Mouse (Mus musculus): ENCODE data around the gene Gm3285. TPM values are rescaled to one million over a fixed set of nuclear protein-coding genes. Genes with fewer than 3 reads are reported as not detected.

The Gm3285 gene
- polyA plus RNA-seq, 2 experiments from 2014 or later, result not detected

GRCm38 (mm10) chr10:77900903-77901818 is 39.4 kb downstream of the Gm3285 start:
- ATAC-seq, result no peak

DNA sequence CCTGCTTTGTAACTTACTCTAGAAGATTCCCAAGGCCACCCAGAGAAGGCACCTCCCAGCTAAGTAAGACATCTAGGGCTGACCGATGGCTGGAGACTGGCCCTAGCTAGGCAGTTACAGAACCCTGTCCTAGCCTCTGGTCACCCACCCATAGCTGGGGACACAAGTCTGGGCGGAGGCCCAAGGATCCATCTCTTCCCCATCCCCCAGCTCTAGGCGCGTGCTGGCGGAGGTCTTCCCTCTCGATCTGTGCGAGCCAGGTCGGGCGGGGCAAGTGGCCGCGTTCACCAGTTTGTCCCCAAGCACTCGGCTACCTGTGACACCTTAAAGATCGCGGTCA is 40.1 kb downstream of the Gm3285 start:
- ATAC-seq, result no peak

DNA sequence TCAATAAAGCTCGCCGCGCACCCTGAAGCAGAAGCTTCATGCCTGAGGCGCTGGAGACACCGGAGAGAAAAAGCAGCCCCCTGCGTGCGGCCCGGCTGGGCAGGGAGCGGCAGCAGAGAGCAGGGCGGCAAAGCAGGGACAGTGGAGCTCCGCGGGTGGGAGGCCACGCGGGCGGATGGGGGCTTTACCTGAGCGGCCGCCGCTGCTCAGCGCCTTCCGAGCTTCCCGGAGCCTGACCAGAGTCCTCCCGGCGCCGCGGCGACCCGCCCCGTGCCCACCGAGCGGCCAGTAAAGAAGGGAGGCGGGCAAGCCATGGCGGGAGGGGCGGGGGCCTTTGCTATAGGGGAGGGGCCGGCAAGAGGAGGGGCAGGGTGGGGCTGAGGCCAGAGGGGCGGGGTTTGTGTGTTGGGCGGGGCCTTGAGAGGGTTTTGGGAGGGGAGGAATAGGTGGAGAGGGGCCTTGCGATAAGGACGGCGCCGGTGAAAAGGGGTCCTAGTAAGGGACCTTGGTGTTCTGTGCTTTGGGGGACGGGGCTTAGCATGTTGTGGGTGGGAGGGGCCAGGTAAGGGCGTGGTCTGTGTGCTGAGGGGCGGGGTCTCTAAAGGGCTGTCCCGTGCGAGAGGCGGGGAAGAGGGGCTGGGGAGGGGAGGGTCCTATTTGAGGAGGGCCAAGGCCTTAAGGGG is 40.6 kb downstream of the Gm3285 start, which contains the start of gene Lrrc3:
Gene Lrrc3, minus strand, starts transcription at position 326 of the 683 bp plus-strand sequence.
- ATAC-seq, result no peak

DNA sequence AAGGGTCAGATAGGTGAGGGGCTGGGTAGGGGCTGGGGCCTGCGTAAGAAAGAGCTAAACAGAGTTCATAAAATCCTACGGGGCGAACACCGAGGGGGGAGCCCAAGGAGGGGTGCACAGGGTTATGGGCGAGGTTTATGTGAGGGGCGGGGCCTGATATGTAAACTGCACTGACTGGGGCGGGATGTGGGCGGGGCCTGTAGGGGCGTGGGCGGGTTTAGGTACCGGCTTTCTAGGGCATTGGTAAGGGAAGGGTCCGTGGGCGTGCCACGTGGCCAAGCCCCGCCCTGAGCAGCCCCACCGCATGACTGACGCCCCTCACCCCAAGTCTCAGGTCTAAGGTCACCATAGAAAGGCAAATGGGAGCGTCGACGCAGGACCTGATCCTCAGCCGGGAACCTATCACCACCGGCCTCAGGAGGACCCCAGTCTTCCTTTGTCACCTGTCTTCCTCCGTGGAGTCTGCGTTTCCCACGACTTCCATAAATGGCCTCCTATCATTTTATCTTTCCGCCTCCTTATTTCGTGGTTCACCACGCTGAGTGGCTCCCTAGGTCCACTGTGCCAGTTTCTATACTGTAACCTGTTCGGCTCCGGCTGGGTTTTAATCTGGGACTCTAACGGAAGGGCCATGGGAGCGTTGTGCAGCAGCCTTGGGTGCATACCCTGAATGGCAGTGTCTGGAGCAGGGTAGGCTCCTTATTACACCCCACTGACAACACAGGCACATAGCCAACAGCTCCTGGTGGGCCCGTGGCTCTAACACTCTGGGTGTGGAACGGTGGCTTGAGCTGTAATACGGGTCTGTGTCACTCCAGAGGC is 41.3 kb downstream of the Gm3285 start:
- no peak for ATAC-seq

Other genes with a start within 250 kb of the Gm3285 start
- 10 to 100 TPM; 36.5 to 39.3 TPM for gene Ube2g2, start 239.7 kb upstream of the Gm3285 start, polyA plus RNA-seq (2017; shearing (Covaris generic))
- under 1 TPM; 0.38 to 0.40 TPM for gene Tspear, start 175.4 kb upstream of the Gm3285 start, polyA plus RNA-seq (2017; shearing (Covaris generic))
- not detected for gene Gm19402, start 171.2 kb upstream of the Gm3285 start, polyA plus RNA-seq (2017; shearing (Covaris generic))
- gene Gm9508, start 164.7 kb upstream of the Gm3285 start, polyA plus RNA-seq (2017; shearing (Covaris generic)), result not detected
- not detected for gene Gm10272, start 155.3 kb upstream of the Gm3285 start, polyA plus RNA-seq (2017; shearing (Covaris generic))
- not detected for gene Gm10024, start 150.5 kb upstream of the Gm3285 start, polyA plus RNA-seq (2017; shearing (Covaris generic))
- not detected for gene Gm10142, start 146.2 kb upstream of the Gm3285 start, polyA plus RNA-seq (2017; shearing (Covaris generic))
- gene Krtap12-1, start 141.4 kb upstream of the Gm3285 start, polyA plus RNA-seq (2017; shearing (Covaris generic)), result not detected
- gene Gm10100, start 135.5 kb upstream of the Gm3285 start, polyA plus RNA-seq (2017; shearing (Covaris generic)), result not detected
- gene Gm18596, start 119.3 kb upstream of the Gm3285 start, polyA plus RNA-seq (2017; shearing (Covaris generic)), result not detected
- not detected for gene Gm9736, start 110.6 kb upstream of the Gm3285 start, polyA plus RNA-seq (2017; shearing (Covaris generic))
- not detected for gene Gm3233, start 102.3 kb upstream of the Gm3285 start, polyA plus RNA-seq (2017; shearing (Covaris generic))
- not detected for gene Gm3238, start 90.7 kb upstream of the Gm3285 start, polyA plus RNA-seq (2017; shearing (Covaris generic))
- not detected for gene Gm7138, start 85.0 kb upstream of the Gm3285 start, polyA plus RNA-seq (2017; shearing (Covaris generic))
- not detected for gene Gm3250, start 79.4 kb upstream of the Gm3285 start, polyA plus RNA-seq (2017; shearing (Covaris generic))
- not detected for gene Gm7137, start 73.8 kb upstream of the Gm3285 start, polyA plus RNA-seq (2017; shearing (Covaris generic))
- gene Gm9639, start 66.9 kb upstream of the Gm3285 start, polyA plus RNA-seq (2017; shearing (Covaris generic)), result not detected
- gene Gm19668, start 62.8 kb upstream of the Gm3285 start, polyA plus RNA-seq (2017; shearing (Covaris generic)), result not detected
- not detected for gene Gm9507, start 50.1 kb upstream of the Gm3285 start, polyA plus RNA-seq (2017; shearing (Covaris generic))
- gene Gm2696, start 47.3 kb upstream of the Gm3285 start, polyA plus RNA-seq (2017; shearing (Covaris generic)), result not detected
- not detected for gene Krtap10-4, start 34.9 kb upstream of the Gm3285 start, polyA plus RNA-seq (2017; shearing (Covaris generic))
- gene Krtap10-10, start 26.0 kb upstream of the Gm3285 start, polyA plus RNA-seq (2017; shearing (Covaris generic)), result not detected
- gene Gm36176, start 15.2 kb upstream of the Gm3285 start, polyA plus RNA-seq (2017; shearing (Covaris generic)), result not detected
- gene Gm10318, start 9.1 kb upstream of the Gm3285 start, polyA plus RNA-seq (2017; shearing (Covaris generic)), result not detected
- not detected for gene Lrrc3, start 40.6 kb downstream of the Gm3285 start, polyA plus RNA-seq (2017; shearing (Covaris generic))
- gene Trpm2, start 108.6 kb downstream of the Gm3285 start, polyA plus RNA-seq (2017; shearing (Covaris generic)), result under 1 TPM; 0.38 TPM
- gene 1810043G02Rik, start 116.5 kb downstream of the Gm3285 start, polyA plus RNA-seq (2017; shearing (Covaris generic)), result 10 to 100 TPM in 1 of 2 experiments, 1 to 10 TPM in 1; 7.1 to 11.1 TPM
- gene Pfkl, start 148.1 kb downstream of the Gm3285 start, polyA plus RNA-seq (2017; shearing (Covaris generic)), result 10 to 100 TPM; 40.4 to 82.9 TPM
- gene Dnmt3l, start 180.0 kb downstream of the Gm3285 start, polyA plus RNA-seq (2017; shearing (Covaris generic)), result not detected
- gene Aire, start 181.6 kb downstream of the Gm3285 start, polyA plus RNA-seq (2017; shearing (Covaris generic)), result under 1 TPM in 1 of 2 experiments, not detected in 1; 0.44 TPM
- 1 to 10 TPM; 5.5 to 9.3 TPM for gene Icosl, start 207.3 kb downstream of the Gm3285 start, polyA plus RNA-seq (2017; shearing (Covaris generic))

Data from activated CD4-positive, CD25-positive, alpha-beta regulatory T cell, adult 4 months (primary cell).